Mouse (Mus musculus): Measurements from ENCODE around the gene Arid3a. TPM values are rescaled to one million over a fixed set of nuclear protein-coding genes. Genes with fewer than 3 reads are reported as not detected.

Arid3a gene
- total and polyA plus RNA-seq, 2 experiments from 2014 or later = 3.3 to 9.5 TPM

GRCm38 (mm10) chr10:79945507-79946234 lies 18.8 kb downstream of the Arid3a start:
- Histone ChIP-seq H3K27me3 (ENCODE audit: insufficient read depth, low read length) (no peaks in the 10 kb centered on the region), H3K4me3 (ENCODE audit: low read depth, low read length) (no peak overlapping the region), H3K4me2 (ENCODE audit: low read depth, low read length, poor library complexity, severe bottlenecking) (no peak overlapping the region), H3K36me3 (ENCODE audit: insufficient read depth, low read length) (peaks cover 12% of the 10 kb centered on the region), H3K9me3 (ENCODE audit: low read length) (no peaks in the 10 kb centered on the region), H3K9ac (replicated peaks; ENCODE audit: low read length, poor library complexity, severe bottlenecking) (0 out of 2 replicates have a peak overlapping the region, but pooled peaks have one; percentile 24), H3K27ac (ENCODE audit: low read depth, low read length) (no peak overlapping the region; the same call in 1 of the 2 replicates), H3K4me1 (ENCODE audit: insufficient read depth, low read length) (no peaks in the 10 kb centered on the region)
- ATAC-seq (ENCODE audit: low FRiP score) = no peak
- no peak for TF ChIP-seq CTCF (IDR thresholded peaks at IDR 0.05)
- no peak for DNase-seq (ENCODE audit: low spot score)
- 33% methylated on average over 16 of the region's 16 CpGs for WGBS

GRCm38 (mm10) chr10:79946752-79947322 lies 20.0 kb downstream of the Arid3a start:
- Histone ChIP-seq H3K9me3 (ENCODE audit: low read length) (no peaks in the 10 kb centered on the region), H3K36me3 (ENCODE audit: insufficient read depth, low read length) (peaks cover 23% of the 10 kb centered on the region), H3K9ac (replicated peaks; ENCODE audit: low read length, poor library complexity, severe bottlenecking) (no peak overlapping the region), H3K4me2 (ENCODE audit: low read depth, low read length, poor library complexity, severe bottlenecking) (no peak overlapping the region), H3K4me1 (ENCODE audit: insufficient read depth, low read length) (no peaks in the 10 kb centered on the region), H3K4me3 (ENCODE audit: low read depth, low read length) (no peak overlapping the region), H3K27ac (ENCODE audit: low read depth, low read length) (no peak overlapping the region), H3K27me3 (ENCODE audit: insufficient read depth, low read length) (no peaks in the 10 kb centered on the region)
- 40% methylated on average over 6 of the region's 7 CpGs for WGBS
- no peak for ATAC-seq (ENCODE audit: low FRiP score)
- no peak for DNase-seq (ENCODE audit: low spot score)
- no peak for TF ChIP-seq CTCF (IDR thresholded peaks at IDR 0.05)

GRCm38 (mm10) chr10:79947502-79947901 lies 20.7 kb downstream of the Arid3a start:
- Histone ChIP-seq H3K9ac (replicated peaks; ENCODE audit: low read length, poor library complexity, severe bottlenecking) (no peak overlapping the region), H3K36me3 (ENCODE audit: insufficient read depth, low read length) (peaks cover 23% of the 10 kb centered on the region), H3K27ac (ENCODE audit: low read depth, low read length) (no peak overlapping the region), H3K4me1 (ENCODE audit: insufficient read depth, low read length) (no peaks in the 10 kb centered on the region), H3K4me2 (ENCODE audit: low read depth, low read length, poor library complexity, severe bottlenecking) (no peak overlapping the region), H3K9me3 (ENCODE audit: low read length) (no peaks in the 10 kb centered on the region), H3K27me3 (ENCODE audit: insufficient read depth, low read length) (no peaks in the 10 kb centered on the region), H3K4me3 (ENCODE audit: low read depth, low read length) (no peak overlapping the region)
- DNase-seq (ENCODE audit: low spot score) = no peak
- no peak for TF ChIP-seq CTCF (IDR thresholded peaks at IDR 0.05)
- 87% methylated on average over 6 of the region's 6 CpGs for WGBS
- no peak for ATAC-seq (ENCODE audit: low FRiP score)

GRCm38 (mm10) chr10:79949873-79950272 lies 23.0 kb downstream of the Arid3a start:
- DNase-seq (ENCODE audit: low spot score) = no peak
- TF ChIP-seq CTCF (IDR thresholded peaks at IDR 0.05) = no peak
- Histone ChIP-seq H3K9me3 (ENCODE audit: low read length) (no peaks in the 10 kb centered on the region), H3K4me3 (ENCODE audit: low read depth, low read length) (no peak overlapping the region), H3K27ac (ENCODE audit: low read depth, low read length) (no peak overlapping the region), H3K9ac (replicated peaks; ENCODE audit: low read length, poor library complexity, severe bottlenecking) (no peak overlapping the region), H3K4me1 (ENCODE audit: insufficient read depth, low read length) (no peaks in the 10 kb centered on the region), H3K36me3 (ENCODE audit: insufficient read depth, low read length) (peaks cover 28% of the 10 kb centered on the region), H3K27me3 (ENCODE audit: insufficient read depth, low read length) (no peaks in the 10 kb centered on the region), H3K4me2 (ENCODE audit: low read depth, low read length, poor library complexity, severe bottlenecking) (no peak overlapping the region)
- ATAC-seq (ENCODE audit: low FRiP score) = no peak
- 91% methylated on average over 4 of the region's 4 CpGs for WGBS

- 86% methylated on average over 18 of the region's 18 CpGs for WGBS
- no peak for TF ChIP-seq CTCF (IDR thresholded peaks at IDR 0.05)
- DNase-seq (ENCODE audit: low spot score) = no peak
- no peak overlapping the region for H3K4me2 ChIP-seq (ENCODE audit: low read depth, low read length, poor library complexity, severe bottlenecking)
- ATAC-seq (ENCODE audit: low FRiP score) = no peak
- H3K27ac ChIP-seq (ENCODE audit: low read depth, low read length) = no peak overlapping the region
- H3K36me3 ChIP-seq (ENCODE audit: insufficient read depth, low read length) = peaks cover 28% of the 10 kb centered on the region
- H3K27me3 ChIP-seq (ENCODE audit: insufficient read depth, low read length) = no peaks in the 10 kb centered on the region
- H3K9me3 ChIP-seq (ENCODE audit: low read length) = no peaks in the 10 kb centered on the region
- no peak overlapping the region for H3K9ac ChIP-seq (replicated peaks; ENCODE audit: low read length, poor library complexity, severe bottlenecking)
- H3K4me1 ChIP-seq (ENCODE audit: insufficient read depth, low read length) = no peaks in the 10 kb centered on the region
- no peak overlapping the region for H3K4me3 ChIP-seq (ENCODE audit: low read depth, low read length)
Measured at GRCm38 (mm10) chr10:79950661-79951060, 23.8 kb downstream of the Arid3a start.

GRCm38 (mm10) chr10:79953946-79954345 lies 27.1 kb downstream of the Arid3a start:
- Histone ChIP-seq H3K27me3 (ENCODE audit: insufficient read depth, low read length) (no peaks in the 10 kb centered on the region), H3K9me3 (ENCODE audit: low read length) (no peaks in the 10 kb centered on the region), H3K4me3 (ENCODE audit: low read depth, low read length) (no peak overlapping the region), H3K9ac (replicated peaks; ENCODE audit: low read length, poor library complexity, severe bottlenecking) (no peak overlapping the region), H3K27ac (ENCODE audit: low read depth, low read length) (no peak overlapping the region; the same call in 1 of the 2 replicates), H3K36me3 (ENCODE audit: insufficient read depth, low read length) (peaks cover 24% of the 10 kb centered on the region), H3K4me1 (ENCODE audit: insufficient read depth, low read length) (no peaks in the 10 kb centered on the region), H3K4me2 (ENCODE audit: low read depth, low read length, poor library complexity, severe bottlenecking) (no peak overlapping the region)
- ATAC-seq (ENCODE audit: low FRiP score) (no peak), DNase-seq (ENCODE audit: low spot score) (no peak)
- 85% methylated on average over 6 of the region's 6 CpGs for WGBS
- peak; percentile 59 for TF ChIP-seq CTCF (IDR thresholded peaks at IDR 0.05)
